Mouse (Mus musculus) embryonic facial prominence, embryonic 14.5 days (tissue): ENCODE measurements at regions not wholly inside any gene's neighbourhood (a gene's known extent, or its start where the extent isn't known, plus 50 kb on each side); places are given as distances from the start of the nearest gene placed in this dataset.

Experiments used
- ATAC-seq: fragments of 200-750 bp; cut with Nextera tagmentation; 2 replicates; pipeline ENCODE4 v1.8.0; 2017; ENCODE audit warnings: low read depth, moderate number of reproducible peaks, moderate TSS enrichment
- DNase-seq: peaks from one replicate; pipeline ENCODE4 v3.0.0-alpha.2; 2015; ENCODE audit warnings: low spot score
- H3K27ac ChIP-seq: fragments of 300-500 bp; sonication (generic); replicated peaks from 2 replicates; pipeline ENCODE4 v1.5.1; 2014; ENCODE audit warnings: low read depth, mild to moderate bottlenecking, low read length, moderate library complexity
- H3K27me3 ChIP-seq: fragments of 300-500 bp; sonication (generic); replicated peaks from 2 replicates; pipeline ENCODE4 v1.6.1; 2014; ENCODE audit warnings: low read length; ENCODE audit not compliant: control insufficient read depth, insufficient read depth
- H3K36me3 ChIP-seq: fragments of 300-500 bp; sonication (generic); 2 replicates; pipeline ENCODE4 v1.6.1; 2014; ENCODE audit warnings: low read length, mixed read lengths; ENCODE audit not compliant: control insufficient read depth, insufficient read depth
- H3K4me1 ChIP-seq: fragments of 300-500 bp; sonication (generic); 2 replicates; pipeline ENCODE4 v1.6.1; 2014; ENCODE audit warnings: antibody characterized with exemption, low read length; ENCODE audit not compliant: control insufficient read depth, insufficient read depth
- H3K4me2 ChIP-seq: fragments of 300-500 bp; sonication (generic); 2 replicates; pipeline ENCODE4 v1.6.1; 2014; ENCODE audit warnings: low read depth, mild to moderate bottlenecking, low read length, moderate library complexity, mixed read lengths
- H3K4me3 ChIP-seq: fragments of 300-500 bp; sonication (generic); 2 replicates; pipeline ENCODE4 v1.5.1; 2014; ENCODE audit warnings: low read depth, mild to moderate bottlenecking, low read length
- H3K9ac ChIP-seq: fragments of 300-500 bp; sonication (generic); 2 replicates; pipeline ENCODE4 v1.6.1; 2014; ENCODE audit warnings: low read depth, mild to moderate bottlenecking, low read length, moderate library complexity, mixed read lengths
- H3K9me3 ChIP-seq: fragments of 300-500 bp; sonication (generic); 2 replicates; pipeline ENCODE4 v1.6.1; 2016; ENCODE audit warnings: low read length; ENCODE audit not compliant: control insufficient read depth
- WGBS: fragments of 180-500 bp; shearing (Covaris S2); extraction: QIAGEN DNeasy Blood & Tissue Kit; methylation state at CpG from one replicate; pipeline ENCODE4 v1.1.7; 2014; 5-methylcytosine and 5-hydroxymethylcytosine counted together

DNA sequence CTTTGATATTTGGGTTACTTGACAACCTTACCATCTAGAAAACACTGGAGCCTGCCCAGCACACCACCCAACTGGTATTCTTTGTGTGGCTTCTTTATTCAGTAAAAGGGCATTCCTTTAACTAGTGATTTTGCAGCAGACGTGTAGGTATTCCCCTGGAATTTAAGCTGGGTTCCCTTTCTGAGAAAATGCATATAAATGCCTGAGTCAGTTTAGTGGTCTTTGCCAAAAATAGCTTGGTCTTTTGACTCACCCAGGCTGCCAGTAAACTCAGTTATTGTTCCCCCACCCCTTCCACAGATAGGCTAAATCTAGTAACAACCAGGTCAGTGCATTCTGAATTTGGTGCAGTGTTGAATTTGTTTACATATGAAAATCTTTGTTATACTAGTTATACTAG lies 450.6 kb downstream of the Gm7489 start:
- ATAC-seq, result no peak
- no peaks in the 10 kb centered on the region for H3K36me3 ChIP-seq
- H3K4me1 ChIP-seq, result no peaks in the 10 kb centered on the region

DNA sequence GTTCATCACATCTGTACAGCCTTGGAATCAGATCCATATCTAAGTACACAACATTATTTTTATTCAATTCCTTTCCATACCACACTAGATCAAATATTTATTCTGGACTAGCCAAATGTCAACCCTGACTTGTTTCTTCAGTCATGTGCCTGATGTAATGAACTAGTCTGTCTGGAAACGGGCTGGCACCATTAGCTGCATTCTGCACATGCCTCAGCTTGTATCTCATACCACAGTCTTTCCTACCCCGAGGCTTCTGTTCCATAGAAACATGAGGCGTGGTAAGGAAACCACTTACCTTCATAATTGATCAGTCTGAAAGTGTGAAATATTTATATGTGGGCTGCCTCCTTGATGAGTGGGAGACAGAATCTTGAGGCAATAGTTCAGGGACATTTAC lies 469.0 kb downstream of the Gm7489 start:
- Histone ChIP-seq H3K36me3 (no peaks in the 10 kb centered on the region), H3K4me3 (no peak overlapping the region), H3K9me3 (no peaks in the 10 kb centered on the region), H3K4me2 (no peak overlapping the region), H3K27me3 (no peaks in the 10 kb centered on the region), H3K27ac (no peak overlapping the region), H3K9ac (no peak overlapping the region), H3K4me1 (no peaks in the 10 kb centered on the region)
- 46% methylated on average over 3 of the region's 3 CpGs for WGBS
- peak; percentile 75 for ATAC-seq
- DNase-seq, result peak; percentile 85

More for the DNA sequence above, 450.6 kb downstream of the Gm7489 start:
- WGBS, result 48% methylated on average over 1 of the region's 1 CpGs
- Histone ChIP-seq H3K27me3 (no peaks in the 10 kb centered on the region), H3K27ac (no peak overlapping the region), H3K9ac (no peak overlapping the region), H3K4me3 (no peak overlapping the region), H3K4me2 (no peak overlapping the region), H3K9me3 (no peaks in the 10 kb centered on the region)
- DNase-seq, result no peak

DNA sequence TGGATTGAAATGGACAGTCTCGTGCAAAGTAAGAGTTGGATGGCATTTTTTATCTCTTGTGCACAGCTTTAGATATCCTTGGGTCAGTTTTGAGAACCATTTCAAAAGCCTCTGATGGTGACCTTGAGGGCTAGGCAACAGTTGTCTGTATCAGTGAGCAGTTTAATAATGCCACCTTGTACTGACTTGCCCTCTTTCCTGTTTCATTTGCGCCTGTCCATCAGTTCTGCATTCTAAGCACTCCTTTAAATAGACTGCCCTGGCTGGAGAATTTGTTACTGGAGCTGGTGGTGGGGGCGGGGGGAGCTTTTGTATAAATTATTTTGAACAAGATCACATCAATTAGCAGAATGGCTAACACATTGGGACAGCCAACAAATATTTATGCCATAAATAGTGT lies 474.0 kb downstream of the Gm7489 start:
- Histone ChIP-seq H3K4me3 (no peak overlapping the region), H3K27me3 (no peaks in the 10 kb centered on the region), H3K4me1 (no peaks in the 10 kb centered on the region), H3K36me3 (no peaks in the 10 kb centered on the region), H3K9ac (no peak overlapping the region), H3K4me2 (no peak overlapping the region), H3K9me3 (no peaks in the 10 kb centered on the region), H3K27ac (no peak overlapping the region)
- ATAC-seq (no peak), DNase-seq (no peak)
- 59% methylated on average over 3 of the region's 3 CpGs for WGBS
